Mouse (Mus musculus) MEL (cell line): Measurements from ENCODE around the gene Tekt4. TPM values are rescaled to one million over a fixed set of nuclear protein-coding genes. Genes with fewer than 3 reads are reported as not detected.

Source experiments
- DNase-seq: peaks from one replicate; pipeline ENCODE4 v3.0.0; 2011; ENCODE audit warnings: low read depth, low spot score
- H3K27ac ChIP-seq: 2 replicates; pipeline ENCODE4 v1.5.1; 2012; ENCODE audit warnings: low read depth, mild to moderate bottlenecking, control low read depth, low read length, moderate library complexity; ENCODE audit not compliant: control insufficient read depth
- H3K27me3 ChIP-seq, 2 experiments: fragments of 150-350 bp in 1 of 2; sonication (generic) in 1 of 2; 2 replicates each; pipeline ENCODE4 v1.6.1; 2012; ENCODE audit warnings: low read length in 2 of 2, mild to moderate bottlenecking in 2 of 2, improper control_type of control experiment in 1 of 2, moderate library complexity in 1 of 2; ENCODE audit not compliant: insufficient read depth in 2 of 2, control insufficient read depth in 1 of 2
- H3K36me3 ChIP-seq, 2 experiments: 2 replicates each; pipeline ENCODE4 v1.6.1; 2012 to 2014; ENCODE audit warnings: low read length in 2 of 2, improper control_type of control experiment in 1 of 2, inconsistent platforms in 1 of 2, mild to moderate bottlenecking in 1 of 2; ENCODE audit not compliant: insufficient read depth in 2 of 2, control insufficient read depth in 1 of 2
- H3K4me1 ChIP-seq, 2 experiments: fragments of 150-350 bp in 1 of 2; sonication (generic) in 1 of 2; 2 replicates each; pipeline ENCODE4 v1.6.1; 2012; ENCODE audit warnings: low read length in 2 of 2, improper control_type of control experiment in 1 of 2, mild to moderate bottlenecking in 1 of 2; ENCODE audit not compliant: insufficient read depth in 2 of 2, control insufficient read depth in 1 of 2
- H3K4me3 ChIP-seq, 2 experiments: fragments of 150-350 bp in 1 of 2; sonication (generic) in 1 of 2; 2 replicates each; pipeline ENCODE4 v1.5.1; 2012; ENCODE audit warnings: low read depth in 2 of 2, low read length in 2 of 2, mild to moderate bottlenecking in 2 of 2, moderate library complexity in 2 of 2, control low read depth in 1 of 2, improper control_type of control experiment in 1 of 2; ENCODE audit not compliant: control insufficient read depth in 1 of 2, insufficient read depth in 1 of 2
- H3K79me2 ChIP-seq: 2 replicates; pipeline ENCODE4 v1.6.1; 2012; ENCODE audit warnings: mild to moderate bottlenecking, low read length, moderate library complexity; ENCODE audit not compliant: control insufficient read depth, poor library complexity, insufficient read depth
- H3K9ac ChIP-seq: 2 replicates; pipeline ENCODE4 v1.6.1; 2012; ENCODE audit warnings: low read depth, mild to moderate bottlenecking, control low read depth, low read length, moderate library complexity; ENCODE audit not compliant: control insufficient read depth, poor library complexity, severe bottlenecking
- H3K9me3 ChIP-seq: fragments of 150-350 bp; sonication (generic); replicated peaks from 2 replicates; pipeline ENCODE4 v1.6.1; 2012; ENCODE audit warnings: mild to moderate bottlenecking, low read length, improper control_type of control experiment, moderate library complexity; ENCODE audit not compliant: insufficient read depth
- BHLHE40 ChIP-seq: IDR thresholded peaks from 2 replicates; pipeline ENCODE4 v1.6.1; 2012; ENCODE audit warnings: low read depth, mild to moderate bottlenecking, inconsistent platforms, low read length, improper control_type of control experiment, borderline replicate concordance
- CHD1 ChIP-seq: IDR thresholded peaks from 2 replicates; pipeline ENCODE4 v1.6.1; 2012; ENCODE audit warnings: low read depth, mild to moderate bottlenecking, inconsistent platforms, low read length, improper control_type of control experiment
- GATA1 ChIP-seq: IDR thresholded peaks from 2 replicates; pipeline ENCODE4 v1.6.1; 2011; ENCODE audit warnings: low read depth, low read length, improper control_type of control experiment
- MAFK ChIP-seq: IDR thresholded peaks from 2 replicates; pipeline ENCODE4 v1.6.1; 2011; ENCODE audit warnings: low read depth, mild to moderate bottlenecking, low read length, improper control_type of control experiment, borderline replicate concordance
- POLR2A ChIP-seq, 2 experiments: IDR thresholded peaks; 2 replicates each; pipeline ENCODE4 v1.6.1; 2011 to 2012; ENCODE audit warnings: low read length in 2 of 2, mild to moderate bottlenecking in 2 of 2, control low read depth in 1 of 2, improper control_type of control experiment in 1 of 2, low read depth in 1 of 2, moderate library complexity in 1 of 2; ENCODE audit not compliant: control insufficient read depth in 1 of 2, insufficient read depth in 1 of 2, poor library complexity in 1 of 2
- POLR2AphosphoS2 ChIP-seq: IDR thresholded peaks from 2 replicates; pipeline ENCODE4 v1.6.1; 2011; ENCODE audit warnings: low read length, improper control_type of control experiment
- SIN3A ChIP-seq: IDR thresholded peaks from 2 replicates; pipeline ENCODE4 v1.6.1; 2012; ENCODE audit warnings: low read length, improper control_type of control experiment, inconsistent platforms
- TBP ChIP-seq: IDR thresholded peaks from 2 replicates; pipeline ENCODE4 v1.8.0; 2011; ENCODE audit warnings: low read depth, low read length, improper control_type of control experiment
- UBTF ChIP-seq: IDR thresholded peaks from 2 replicates; pipeline ENCODE4 v1.6.1; 2012; ENCODE audit warnings: low read depth, mild to moderate bottlenecking, inconsistent platforms, low read length, improper control_type of control experiment, moderate library complexity, borderline replicate concordance; ENCODE audit not compliant: insufficient read depth
- USF1 ChIP-seq: IDR thresholded peaks from 2 replicates; pipeline ENCODE4 v1.6.1; 2014; ENCODE audit warnings: low read depth, mild to moderate bottlenecking, inconsistent platforms, low read length, improper control_type of control experiment, moderate library complexity
- USF2 ChIP-seq, 2 experiments: IDR thresholded peaks; 2 replicates each; pipeline ENCODE4 v1.6.1; 2011 to 2012; ENCODE audit warnings: improper control_type of control experiment in 2 of 2, low read length in 2 of 2, borderline replicate concordance in 1 of 2, inconsistent platforms in 1 of 2, low read depth in 1 of 2, mild to moderate bottlenecking in 1 of 2; ENCODE audit not compliant: insufficient read depth in 1 of 2
- ZMIZ1 ChIP-seq: IDR thresholded peaks from 2 replicates; pipeline ENCODE4 v1.6.1; 2012; ENCODE audit warnings: low read depth, mild to moderate bottlenecking, inconsistent platforms, low read length, improper control_type of control experiment, moderate library complexity
- ZNF384 ChIP-seq: IDR thresholded peaks from 2 replicates; pipeline ENCODE4 v1.6.1; 2012; ENCODE audit warnings: low read depth, mild to moderate bottlenecking, inconsistent platforms, low read length, improper control_type of control experiment
- polyA plus RNA-seq, 2 experiments: library from polyadenylated mRNA; stranded (reverse) in 1 of 2; unstranded in 1 of 2; fragments of >175 nt in 1 of 2; fragments of >200 nt in 1 of 2; gene quantifications; 2 replicates each; pipeline versions ENCODE4 v1.2.1 to v1.2.4; 2012; ENCODE audit warnings: low replicate concordance in 2 of 2, low read depth in 1 of 2; ENCODE audit not compliant: insufficient read length in 2 of 2, insufficient read depth in 1 of 2, missing spikeins in 1 of 2
- total RNA-seq: library from RNA; depleted of rRNA; stranded (reverse); fragments of 300-350 nt; gene quantifications from 2 replicates; pipeline ENCODE4 v1.2.3, GENCODE M21; 2012

The Tekt4 gene
- total and polyA plus RNA-seq, 3 experiments: not detected

DNA sequence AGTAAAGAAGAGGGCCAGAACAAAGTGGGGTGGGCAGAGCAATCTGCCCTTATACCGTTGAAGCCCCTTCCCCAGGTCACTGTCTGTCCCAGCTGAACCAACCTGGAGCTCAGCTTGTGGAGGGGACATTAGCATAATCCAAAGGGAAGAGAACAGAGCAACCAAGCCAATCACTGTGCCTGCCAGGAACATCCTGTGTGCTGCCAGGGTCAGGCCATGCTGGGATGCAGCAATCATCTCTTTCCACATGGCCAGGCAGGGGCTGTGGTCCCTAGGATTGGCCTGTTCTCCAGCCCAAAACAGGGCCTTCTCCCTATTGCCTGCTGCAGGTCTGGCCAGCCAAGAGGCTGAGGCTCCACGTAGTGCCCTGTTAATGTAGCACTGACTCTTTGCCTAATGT is 28.4 kb upstream of the Tekt4 start:
- TF ChIP-seq SIN3A: no peak
- H3K9me3 ChIP-seq: no peaks in the 10 kb centered on the region
- H3K27ac ChIP-seq: no peak overlapping the region
- H3K9ac ChIP-seq: no peak overlapping the region
- DNase-seq: no peak
- no peak overlapping the region for H3K4me3 ChIP-seq
- no peaks in the 10 kb centered on the region for H3K79me2 ChIP-seq
- H3K27me3 ChIP-seq: no peaks in the 10 kb centered on the region
- no peaks in the 10 kb centered on the region for H3K36me3 ChIP-seq
- H3K4me1 ChIP-seq: no peaks in the 10 kb centered on the region

DNA sequence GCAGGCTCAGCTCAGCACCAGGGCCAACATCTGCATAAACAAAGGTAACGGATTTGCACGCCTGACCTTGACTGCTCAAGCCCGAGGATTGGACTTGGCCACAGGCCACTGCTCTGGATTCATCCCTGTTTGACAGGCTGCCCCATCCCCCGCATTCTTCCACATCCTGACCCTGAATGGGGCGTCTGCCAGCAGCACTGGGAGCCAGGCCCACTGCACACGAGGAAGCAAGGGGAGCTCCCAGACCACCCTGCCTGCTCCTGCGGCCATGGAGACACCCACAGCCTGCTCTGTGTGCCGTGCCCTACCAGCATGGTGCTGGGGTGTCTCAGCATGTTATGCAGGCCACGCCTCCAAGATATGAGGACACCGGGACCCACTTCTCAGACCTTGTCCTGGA is 27.0 kb upstream of the Tekt4 start:
- no peak overlapping the region for H3K9ac ChIP-seq
- DNase-seq: no peak
- H3K27me3 ChIP-seq: no peaks in the 10 kb centered on the region
- H3K4me1 ChIP-seq: no peaks in the 10 kb centered on the region
- no peaks in the 10 kb centered on the region for H3K9me3 ChIP-seq
- no peaks in the 10 kb centered on the region for H3K36me3 ChIP-seq
- TF ChIP-seq CHD1 (no peak), POLR2A (IDR thresholded peaks at IDR 0.05; ENCODE audit: control insufficient read depth in 1 of 2, insufficient read depth in 1 of 2, low read depth in 1 of 2, low read length in 2 of 2, poor library complexity in 1 of 2) (no peak), USF2 (IDR thresholded peaks at IDR 0.05; ENCODE audit: borderline replicate concordance in 1 of 2, insufficient read depth in 1 of 2, low read depth in 1 of 2, low read length in 2 of 2) (no peak), UBTF (no peak), BHLHE40 (no peak), TBP (no peak), GATA1 (no peak), USF1 (no peak), ZMIZ1 (no peak), POLR2AphosphoS2 (no peak)
- H3K79me2 ChIP-seq: no peaks in the 10 kb centered on the region
- no peak overlapping the region for H3K4me3 ChIP-seq
- no peak overlapping the region for H3K27ac ChIP-seq

DNA sequence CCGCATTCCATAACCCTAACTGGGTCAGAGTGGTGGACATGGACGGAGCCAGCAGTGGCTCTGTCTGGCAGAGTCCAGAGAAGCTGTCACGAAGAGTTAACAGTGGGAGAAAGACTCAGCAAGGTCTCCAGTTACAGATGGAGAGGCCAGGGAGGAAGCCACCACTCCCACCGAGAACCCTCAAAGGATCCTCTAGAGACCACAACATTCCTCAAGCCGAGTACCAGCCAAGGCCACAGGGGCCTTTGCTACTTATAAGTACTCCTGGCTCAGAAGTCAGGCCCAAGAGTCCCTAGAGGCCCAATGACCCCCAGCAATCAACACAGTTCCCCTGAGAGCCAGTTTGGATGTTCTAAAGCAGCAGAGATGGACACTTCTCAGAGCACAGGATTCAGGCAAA is 25.2 kb upstream of the Tekt4 start:
- Histone ChIP-seq H3K79me2 (no peaks in the 10 kb centered on the region), H3K27ac (no peak overlapping the region), H3K36me3 (no peaks in the 10 kb centered on the region), H3K9me3 (no peaks in the 10 kb centered on the region), H3K9ac (no peak overlapping the region), H3K4me1 (no peaks in the 10 kb centered on the region), H3K27me3 (no peaks in the 10 kb centered on the region), H3K4me3 (no peak overlapping the region)
- no peak for DNase-seq
- TF ChIP-seq MAFK (no peak), ZNF384 (no peak)
